Mouse (Mus musculus) ovary, postnatal 10 days (tissue): ENCODE data around the gene Il16.

Source experiments
- DNase-seq: peaks from one replicate; pipeline ENCODE4 v3.0.0; 2022; ENCODE audit warnings: low spot score

The Il16 gene

DNA sequence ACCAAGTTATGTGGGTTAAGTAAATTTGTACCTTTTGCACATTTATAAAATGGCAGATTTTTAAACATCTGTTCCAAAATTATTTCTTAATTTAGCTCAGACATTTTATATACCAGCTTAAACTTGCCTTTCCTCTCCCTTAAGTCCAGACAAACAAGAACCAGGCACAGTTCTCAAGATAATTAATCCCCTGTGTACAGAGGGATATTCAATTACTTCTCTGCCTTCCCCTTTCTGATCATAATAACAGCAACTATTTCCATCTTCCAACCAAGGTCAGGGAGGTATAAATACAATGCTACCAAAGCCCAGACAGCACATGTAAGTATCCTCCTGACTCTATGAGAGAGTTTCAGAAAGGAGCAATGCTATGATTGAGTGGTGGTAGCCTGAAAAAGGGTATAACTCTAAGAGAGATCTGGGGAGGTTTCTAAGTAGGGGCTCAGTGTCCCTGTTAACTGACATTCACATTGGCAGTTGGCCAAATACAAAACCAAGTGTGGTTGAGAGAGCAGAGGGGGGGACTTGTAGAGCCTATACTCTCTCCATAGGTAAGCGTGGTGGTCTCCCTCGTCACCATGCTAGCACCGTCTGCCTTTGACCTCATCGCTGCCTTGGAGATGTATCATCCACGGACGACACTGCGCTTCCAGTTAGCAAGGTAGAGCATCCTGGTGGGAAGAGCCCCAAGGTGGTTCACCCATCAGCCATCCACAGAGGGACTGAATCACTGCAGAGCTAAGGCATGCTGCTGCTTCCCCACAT lies 141.2 kb downstream of the Il16 start:
- DNase-seq = no peak

DNA sequence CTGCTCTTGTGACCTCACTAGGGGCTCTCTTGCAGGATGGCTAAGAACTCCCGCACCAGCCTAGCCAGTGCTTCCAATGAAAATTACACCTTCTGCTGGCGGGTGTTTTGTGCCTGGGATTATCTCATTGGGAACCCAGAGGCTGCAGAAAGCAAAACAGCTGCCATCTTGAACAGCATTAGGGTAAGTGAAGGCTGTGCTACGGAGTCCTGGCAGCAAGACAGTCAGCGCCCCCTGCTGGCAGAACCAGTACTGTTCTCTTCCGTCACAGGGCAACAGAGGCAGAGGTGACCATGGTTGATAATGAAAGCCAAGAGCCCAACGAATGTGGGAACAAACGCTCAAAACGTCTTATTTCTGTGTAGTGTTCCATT lies 145.6 kb downstream of the Il16 start:
- no peak for DNase-seq

DNA sequence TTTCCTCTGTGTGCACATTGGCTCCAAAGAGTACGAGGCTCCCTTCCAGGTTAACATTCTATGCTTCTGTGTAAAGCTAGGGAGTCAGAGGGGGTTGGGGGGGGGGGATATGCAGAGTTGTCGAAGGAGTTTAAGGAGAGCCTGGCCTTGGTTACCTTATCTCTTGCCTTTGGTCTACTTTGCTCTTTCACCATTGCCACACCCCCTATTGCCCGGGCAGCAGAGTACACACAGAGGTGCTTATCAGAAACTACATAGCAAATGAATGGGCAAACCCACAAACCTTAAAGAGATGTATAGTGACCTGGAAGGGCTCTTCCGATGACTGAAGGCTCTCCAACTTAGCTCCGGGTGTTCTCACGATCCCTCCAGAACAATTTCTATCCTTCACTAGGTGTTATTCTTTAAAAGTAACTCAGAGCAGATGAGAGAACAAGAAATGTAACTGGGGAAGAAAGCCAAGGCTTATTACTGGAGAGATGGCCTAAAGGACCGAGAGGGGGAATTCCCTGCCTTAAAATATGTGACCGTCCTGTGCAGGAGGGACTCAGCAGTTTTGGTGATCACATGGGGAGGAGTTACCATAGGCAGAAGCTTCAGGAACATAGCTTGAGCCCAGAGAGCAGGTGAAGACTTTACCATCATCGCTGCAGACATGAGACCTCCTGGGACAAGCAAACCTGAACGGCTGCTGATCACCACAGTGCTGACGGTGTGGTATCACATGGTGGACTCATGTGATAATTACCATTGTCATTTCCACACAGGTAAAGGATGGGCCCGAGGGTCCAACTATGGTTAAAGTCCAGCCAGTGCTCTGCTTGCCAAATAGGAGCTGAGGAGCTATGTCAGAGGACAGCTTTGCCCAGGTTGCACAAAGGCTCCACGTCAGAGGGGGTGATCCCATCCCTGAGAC lies 146.3 kb downstream of the Il16 start:
- DNase-seq = no peak

DNA sequence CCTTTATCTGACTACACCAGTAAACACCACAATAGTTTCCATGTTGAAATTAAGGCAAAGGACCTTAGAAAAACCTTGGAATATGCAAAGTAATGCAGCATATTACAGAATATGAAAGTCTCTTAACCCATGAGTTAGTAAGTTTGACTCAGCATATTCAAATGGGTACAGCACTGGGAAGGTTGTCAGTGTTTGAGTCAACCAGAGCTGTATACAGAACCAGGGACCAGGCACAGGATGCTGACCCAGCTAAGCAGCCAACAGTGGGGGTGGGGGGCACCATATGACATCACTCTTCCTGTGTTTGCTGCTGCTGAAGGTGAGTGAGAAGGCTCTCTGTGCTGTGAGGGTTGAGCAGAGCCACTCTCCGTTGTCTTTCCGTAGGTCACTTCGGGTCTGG lies 148.5 kb downstream of the Il16 start:
- no peak for DNase-seq

DNA sequence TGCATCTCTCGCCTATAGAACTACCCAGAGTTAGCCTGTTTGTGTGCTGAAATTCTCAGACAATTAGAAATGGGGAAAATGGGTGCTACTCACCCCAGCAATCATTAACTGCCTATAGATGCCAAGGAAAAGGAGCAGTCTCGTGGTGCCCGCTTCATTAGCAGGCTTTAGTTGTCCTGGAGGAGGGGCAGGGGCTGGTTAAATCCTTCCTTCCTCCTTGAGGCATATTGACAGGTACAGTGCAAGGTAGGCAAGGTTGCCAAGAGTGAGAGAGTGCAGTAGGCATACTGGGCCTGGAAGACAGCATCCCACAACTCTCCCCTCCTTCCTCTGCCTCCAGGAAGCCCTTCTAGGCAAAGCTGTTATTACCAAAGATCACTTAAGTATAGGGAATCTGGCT lies 151.5 kb downstream of the Il16 start:
- DNase-seq = no peak
